Mouse (Mus musculus) cortical plate, adult 2 months (tissue): ENCODE measurements around the gene Coq4.

Experiments used
- CTCF ChIP-seq: fragments of 200-500 bp; IDR thresholded peaks from 2 replicates; pipeline ENCODE4 v1.5.1; 2011; ENCODE audit warnings: mild to moderate bottlenecking, control low read depth, low read length; ENCODE audit not compliant: insufficient read depth; ENCODE audit errors: extremely low read depth
- POLR2A ChIP-seq: fragments of 200-500 bp; IDR thresholded peaks from 2 replicates; pipeline ENCODE4 v1.6.1; 2011; ENCODE audit warnings: mild to moderate bottlenecking, low read length, control low read depth; ENCODE audit not compliant: insufficient read depth; ENCODE audit errors: extremely low read depth

DNA sequence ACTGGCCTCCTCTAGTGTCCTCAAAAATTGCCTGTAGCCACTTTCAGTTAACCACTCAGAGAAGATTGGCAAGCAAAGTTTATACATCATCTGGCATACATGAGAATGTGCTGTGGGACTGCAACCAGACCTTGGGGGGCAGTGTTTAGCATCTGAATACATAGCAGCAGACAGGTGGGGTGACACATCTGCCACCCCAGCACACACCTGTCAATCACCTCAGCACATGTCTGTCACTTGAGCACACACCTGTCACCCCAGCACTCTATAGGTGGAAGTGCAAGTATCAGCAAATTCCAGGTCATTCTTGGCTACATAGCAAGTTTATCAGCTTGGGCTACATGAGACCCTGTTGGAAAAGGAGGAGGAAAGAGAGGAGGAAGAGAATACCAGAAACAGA is 31.6 kb upstream of the Coq4 start:
- TF ChIP-seq POLR2A (no peak), CTCF (no peak)
